Mouse (Mus musculus) bone marrow macrophage, adult 2 months (primary cell): ENCODE results near the gene Btd. TPM values are rescaled to one million over a fixed set of nuclear protein-coding genes. Genes with fewer than 3 reads are reported as not detected.
"Not testable (repeated sequence)": the region's sequence is repeated elsewhere in the genome, so short reads cannot be mapped to it uniquely, and the experiment has no call there.

Source experiments
- H3K27ac ChIP-seq: 2 replicates; pipeline ENCODE4 v1.5.1; 2012; ENCODE audit warnings: low read depth, low read length; ENCODE audit not compliant: insufficient read depth
- H3K4me1 ChIP-seq: 2 replicates; pipeline ENCODE4 v1.6.1; 2012; ENCODE audit warnings: low read length; ENCODE audit not compliant: control insufficient read depth, insufficient read depth
- H3K4me3 ChIP-seq: 2 replicates; pipeline ENCODE4 v1.5.1; 2012; ENCODE audit warnings: mild to moderate bottlenecking, low read length, moderate library complexity; ENCODE audit not compliant: insufficient read depth
- CTCF ChIP-seq: IDR thresholded peaks from 2 replicates; pipeline ENCODE4 v1.5.1; 2012; ENCODE audit warnings: low read depth, mild to moderate bottlenecking, low read length, moderate library complexity
- POLR2A ChIP-seq: IDR thresholded peaks from 2 replicates; pipeline ENCODE4 v1.6.1; 2012; ENCODE audit warnings: mild to moderate bottlenecking, low read depth, low read length, borderline replicate concordance
- polyA plus RNA-seq: library from polyadenylated mRNA; stranded (reverse); fragments of >200 nt; gene quantifications from 2 replicates; pipeline ENCODE4 v1.2.4, GENCODE M21; 2012; ENCODE audit not compliant: missing spikeins, insufficient read depth, insufficient read length

Gene Btd
- 11.9 and 14.2 TPM in 2 replicates for polyA plus RNA-seq

DNA sequence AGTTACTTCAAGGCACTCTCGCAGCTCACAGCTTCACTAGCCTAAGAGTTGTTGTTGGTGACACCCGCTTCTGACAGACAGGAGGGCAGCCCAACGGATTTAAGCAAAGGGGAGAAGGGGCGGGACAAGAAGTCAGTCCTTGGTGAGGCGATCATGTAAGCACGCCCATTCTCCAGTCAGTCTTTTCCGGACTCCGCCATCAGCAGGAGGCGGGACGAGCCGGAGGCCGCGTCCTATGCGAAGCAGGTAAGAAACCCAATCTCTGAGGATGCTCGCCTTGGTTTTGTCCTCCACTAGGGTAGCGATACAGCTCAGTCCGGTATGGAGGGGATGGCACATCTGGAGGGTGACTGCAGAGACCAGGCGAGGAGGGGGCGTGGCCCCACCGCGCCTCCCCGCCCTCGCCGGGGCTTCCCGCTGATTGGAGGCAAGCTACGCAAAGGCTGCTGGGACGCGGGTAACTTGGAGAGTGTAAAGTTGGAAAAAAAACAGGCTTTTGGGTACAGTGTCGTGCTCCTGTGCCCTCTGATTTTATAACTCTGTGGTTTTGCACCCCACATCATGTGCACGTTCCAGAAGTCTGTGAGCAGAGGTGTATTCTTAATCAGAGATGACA is at the start of gene Btd, which contains the start of gene Hacl1:
Gene Btd, plus strand, starts transcription at position 139 of the 616 bp plus-strand sequence.
Gene Hacl1, minus strand, starts transcription at position 397 of the 616 bp plus-strand sequence.
- TF ChIP-seq CTCF = no peak
- no peak for TF ChIP-seq POLR2A
- Histone ChIP-seq H3K4me3 (peak within 1 kb of the TSS; percentile 83), H3K4me1 (peaks cover 6% of the 10 kb centered on the region), H3K27ac (peak within 1 kb of the TSS; percentile 81)

GRCm38 (mm10) chr14:31591243-31591642 is 49.6 kb upstream of the Btd start, which contains the start of gene Colq:
Gene Colq (minus strand): TSS chr14:31591343.
- H3K27ac ChIP-seq = no peak within 1 kb of the TSS
- H3K4me3 ChIP-seq = no peak within 1 kb of the TSS
- no peak for TF ChIP-seq CTCF
- peaks cover 27% of the 10 kb centered on the region for H3K4me1 ChIP-seq

- H3K4me3 ChIP-seq = no peak overlapping the region
- no peak for TF ChIP-seq POLR2A
- no peak for TF ChIP-seq CTCF
- peaks cover 38% of the 10 kb centered on the region for H3K4me1 ChIP-seq
- peak overlapping the region; percentile 50 for H3K27ac ChIP-seq
Measured at GRCm38 (mm10) chr14:31593036-31593435, 47.8 kb upstream of the Btd start.

DNA sequence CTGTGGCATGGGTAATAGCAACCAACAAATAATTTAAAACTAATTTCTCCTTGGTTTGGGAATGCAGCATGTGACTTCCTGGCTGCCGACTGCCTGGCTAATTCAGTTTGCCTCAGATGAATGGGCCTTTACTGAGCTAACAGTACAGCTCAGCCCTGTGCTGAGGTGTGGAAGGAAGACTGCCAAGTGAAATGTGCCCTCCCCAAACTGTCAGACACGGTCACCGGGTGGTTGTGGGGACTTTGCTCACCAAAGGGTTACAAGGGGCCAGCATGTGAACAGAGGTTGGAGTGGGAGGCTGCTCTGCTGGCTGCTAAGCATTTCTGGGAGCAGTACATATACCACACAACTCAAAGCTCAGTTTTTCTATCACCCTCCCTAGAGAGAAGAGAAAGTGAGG is 46.1 kb upstream of the Btd start:
- Histone ChIP-seq H3K4me1 (peaks cover 38% of the 10 kb centered on the region), H3K4me3 (no peak overlapping the region), H3K27ac (no peak overlapping the region)
- TF ChIP-seq CTCF (no peak), POLR2A (no peak)

- Histone ChIP-seq H3K4me1 (peaks cover 38% of the 10 kb centered on the region), H3K27ac (peak overlapping the region; percentile 22), H3K4me3 (no peak overlapping the region)
- no peak for TF ChIP-seq CTCF
- TF ChIP-seq POLR2A = no peak
Measured at GRCm38 (mm10) chr14:31596408-31596807, 44.4 kb upstream of the Btd start.

GRCm38 (mm10) chr14:31597446-31597845 is 43.4 kb upstream of the Btd start:
- TF ChIP-seq POLR2A (no peak), CTCF (no peak)
- peaks cover 34% of the 10 kb centered on the region for H3K4me1 ChIP-seq

GRCm38 (mm10) chr14:31601908-31602615 is 38.8 kb upstream of the Btd start:
- H3K27ac ChIP-seq = no peak overlapping the region
- TF ChIP-seq CTCF = no peak
- TF ChIP-seq POLR2A = no peak
- H3K4me1 ChIP-seq = peaks cover 8% of the 10 kb centered on the region
- H3K4me3 ChIP-seq = no peak overlapping the region

More at GRCm38 (mm10) chr14:31597446-31597845, 43.4 kb upstream of the Btd start:
- Histone ChIP-seq H3K4me3 (no peak overlapping the region), H3K27ac (no peak overlapping the region)

DNA sequence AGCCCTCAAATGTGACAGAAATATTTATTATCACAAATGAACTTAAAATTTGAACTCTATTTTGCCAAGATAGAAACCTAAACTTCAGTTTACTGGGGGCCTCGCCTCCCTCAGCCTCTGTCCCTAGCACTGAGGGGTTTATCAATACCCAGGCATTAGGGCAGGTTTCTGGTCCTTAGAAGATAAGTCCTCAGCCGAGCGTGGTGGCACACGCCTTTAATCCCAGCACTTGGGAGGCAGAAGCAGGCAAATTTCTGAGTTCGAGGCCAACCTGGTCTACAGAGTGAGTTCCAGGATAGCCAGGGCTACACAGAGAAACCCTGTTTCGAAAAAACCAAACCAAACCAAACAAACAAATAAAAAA is 38.2 kb upstream of the Btd start:
- H3K4me1 ChIP-seq, H3K27ac ChIP-seq, H3K4me3 ChIP-seq: not testable (repeated sequence)

DNA sequence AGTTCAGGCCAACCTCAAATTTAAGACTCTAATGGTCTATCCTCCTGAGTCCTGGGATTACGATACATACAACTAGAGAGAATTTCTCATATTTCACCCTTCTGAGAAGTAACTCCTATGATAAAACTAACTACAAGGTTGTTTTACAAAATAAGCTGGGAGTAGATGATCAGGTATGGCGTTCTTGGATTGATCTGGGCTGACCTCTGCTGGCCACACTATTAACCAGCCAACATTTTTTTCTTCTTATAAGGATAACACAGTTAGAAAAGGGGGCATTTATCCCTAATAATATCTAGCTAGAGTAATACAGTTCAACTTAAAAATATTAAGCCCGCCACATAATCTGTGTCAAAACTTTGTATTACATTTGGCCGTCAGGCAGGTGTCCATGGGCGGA is 35.9 kb upstream of the Btd start:
- Histone ChIP-seq H3K4me3 (no peak overlapping the region), H3K4me1 (peaks cover 9% of the 10 kb centered on the region), H3K27ac (no peak overlapping the region)
- TF ChIP-seq CTCF (no peak), POLR2A (no peak)

DNA sequence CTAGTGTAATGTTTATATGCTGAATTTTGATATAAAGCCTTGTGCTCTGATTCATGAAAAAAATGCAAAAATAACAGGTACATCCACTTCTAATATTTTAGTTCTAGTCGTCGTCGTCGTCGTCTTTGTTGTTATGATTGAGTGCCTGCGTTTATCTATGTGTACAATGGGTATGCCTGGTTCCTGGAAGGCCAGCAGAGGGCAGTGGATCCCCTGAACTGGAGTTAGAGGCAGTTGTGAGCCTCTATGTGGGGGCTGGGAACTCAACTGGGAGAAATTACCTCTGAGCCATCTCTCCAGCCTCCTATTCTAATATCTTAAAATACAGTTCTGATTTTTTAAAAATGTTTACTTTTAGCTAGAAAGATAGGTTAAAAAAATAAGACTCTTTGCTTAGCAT is 35.3 kb upstream of the Btd start:
- peak; percentile 27; the same call in 1 of the 2 replicates for TF ChIP-seq CTCF
- TF ChIP-seq POLR2A = no peak
- peaks cover 9% of the 10 kb centered on the region for H3K4me1 ChIP-seq
- no peak overlapping the region for H3K4me3 ChIP-seq
- no peak overlapping the region for H3K27ac ChIP-seq

DNA sequence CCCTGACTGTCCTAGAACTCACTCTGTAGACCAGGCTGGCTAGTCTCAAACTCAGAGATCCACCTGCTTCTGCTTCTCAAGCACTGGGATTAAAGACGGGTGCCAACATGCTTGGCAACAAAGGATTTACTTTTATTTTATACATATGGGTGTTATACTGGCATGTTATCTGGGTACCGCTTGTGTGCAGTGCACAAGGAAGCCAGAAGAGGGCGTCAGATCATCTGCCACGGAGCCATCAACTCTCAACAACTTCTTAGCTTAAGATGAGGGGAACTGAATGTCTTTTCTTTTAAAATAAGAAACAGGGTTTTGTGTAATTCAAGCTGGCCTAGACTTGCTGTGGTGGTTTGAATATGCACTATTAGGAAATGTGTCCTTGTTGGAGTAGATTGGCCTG is 28.8 kb upstream of the Btd start:
- H3K4me1 ChIP-seq = peaks cover 9% of the 10 kb centered on the region
- TF ChIP-seq POLR2A = no peak
- TF ChIP-seq CTCF = no peak
- H3K27ac ChIP-seq = no peak overlapping the region
- H3K4me3 ChIP-seq = no peak overlapping the region
